Mouse (Mus musculus) embryonic fibroblast, embryonic 13.5 days (primary cell): ENCODE measurements around the gene 1810030O07Rik.

Experiments used
- CTCF ChIP-seq: IDR thresholded peaks from 2 replicates; pipeline ENCODE4 v1.5.1; 2011; ENCODE audit warnings: mild to moderate bottlenecking, control low read depth, low read length, moderate library complexity, borderline replicate concordance; ENCODE audit not compliant: insufficient read depth
- POLR2A ChIP-seq: IDR thresholded peaks from 2 replicates; pipeline ENCODE4 v1.6.1; 2011; ENCODE audit warnings: low read depth, mild to moderate bottlenecking, control low read depth, low read length, moderate library complexity

DNA sequence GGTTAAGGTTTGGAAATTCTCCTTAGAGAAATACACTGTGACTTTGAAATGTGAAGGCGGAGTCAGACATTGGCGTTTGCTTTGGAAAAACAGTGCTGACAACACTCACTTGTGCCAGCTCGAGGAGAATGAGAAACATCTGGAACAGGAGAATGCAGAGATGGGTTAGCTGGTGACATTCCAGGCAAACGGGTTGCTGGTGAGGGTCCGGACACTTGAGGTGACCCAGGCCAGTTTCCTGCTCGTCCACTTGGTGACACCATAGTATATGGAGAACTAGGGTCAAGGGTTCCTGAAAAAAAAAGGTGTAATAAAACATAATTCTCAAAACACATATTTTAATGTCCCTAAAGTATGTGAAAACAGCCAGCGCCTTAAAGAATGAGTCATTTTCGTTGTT is 13.4 kb upstream of the 1810030O07Rik start:
- TF ChIP-seq POLR2A: no peak
- TF ChIP-seq CTCF: no peak
